Mouse (Mus musculus) gastrocnemius, adult 2 months (tissue): ENCODE results near the gene Exoc3l. TPM values are rescaled to one million over a fixed set of nuclear protein-coding genes. Genes with fewer than 3 reads are reported as not detected.
A peak's percentile ranks its signal among the peaks of the same experiment; 100 is the strongest.

Experiments
- DNase-seq: peaks from one replicate; pipeline ENCODE4 v3.0.0; 2022
- H3K27ac ChIP-seq: fragments of 200-600 bp; 2 replicates; pipeline ENCODE4 v1.8.1; 2022; ENCODE audit warnings: mild to moderate bottlenecking
- H3K4me3 ChIP-seq: fragments of 200-600 bp; 2 replicates; pipeline ENCODE4 v1.8.1; 2022; ENCODE audit warnings: mild to moderate bottlenecking, moderate library complexity
- CTCF ChIP-seq: fragments of 200-600 bp; IDR thresholded peaks from 2 replicates; pipeline ENCODE4 v1.8.1; 2022; ENCODE audit warnings: antibody characterized with exemption, mild to moderate bottlenecking, moderate library complexity
- intact Hi-C: fragments of 180-260 bp; cut with DNase I; formaldehyde crosslinking; loops from one replicate; pipeline ENCODE4 v1.15.1; 2025
- total RNA-seq, 2 experiments: library from RNA; stranded (reverse); gene quantifications; 2 replicates each; pipeline ENCODE4 v1.2.3; 2021

Gene Exoc3l
- total RNA-seq, 2 experiments from 2014 or later = 0.84 to 2.3 TPM

- peak; percentile 22 for DNase-seq
- TF ChIP-seq CTCF = no peak
- intact Hi-C loops = no loop called here
- Histone ChIP-seq H3K27ac (no peak overlapping the region), H3K4me3 (no peak overlapping the region)
Observed at GRCm38 (mm10) chr8:105285514-105285913, 10.4 kb downstream of the Exoc3l start.

- TF ChIP-seq CTCF = peak; percentile 76
- peak; percentile 84 for DNase-seq
Observed at GRCm38 (mm10) chr8:105283074-105283473, 12.8 kb downstream of the Exoc3l start.

GRCm38 (mm10) chr8:105282239-105282638, 13.7 kb downstream of the Exoc3l start:
- H3K27ac ChIP-seq = no peak overlapping the region
- no peak for TF ChIP-seq CTCF
- H3K4me3 ChIP-seq = no peak overlapping the region
- DNase-seq = no peak
- intact Hi-C loops = no loop called here

More at GRCm38 (mm10) chr8:105283074-105283473, 12.8 kb downstream of the Exoc3l start:
- Histone ChIP-seq H3K4me3 (peak overlapping the region; percentile 54), H3K27ac (no peak overlapping the region)
- intact Hi-C loops = no loop called here

GRCm38 (mm10) chr8:105281821-105282220, 14.1 kb downstream of the Exoc3l start:
- no peak for TF ChIP-seq CTCF
- Histone ChIP-seq H3K4me3 (no peak overlapping the region), H3K27ac (no peak overlapping the region)
- intact Hi-C loops = no loop called here
- DNase-seq = no peak

- no peak for TF ChIP-seq CTCF
- DNase-seq = no peak
- Histone ChIP-seq H3K4me3 (no peak overlapping the region), H3K27ac (no peak overlapping the region)
- intact Hi-C loops = no loop called here
Observed at GRCm38 (mm10) chr8:105280567-105280966, 15.3 kb downstream of the Exoc3l start.

GRCm38 (mm10) chr8:105278911-105279334, 17.0 kb downstream of the Exoc3l start:
- peak overlapping the region; percentile 63 for H3K4me3 ChIP-seq
- DNase-seq = peak; percentile 95
- intact Hi-C loops = loop anchor here (10.0 kb wide), 1 partner anchor 624 kb away; no protein-coding TSS in a partner anchor
- H3K27ac ChIP-seq = peak overlapping the region; percentile 80
- peak; percentile 44 for TF ChIP-seq CTCF

- Histone ChIP-seq H3K4me3 (peak overlapping the region; percentile 81), H3K27ac (peak overlapping the region; percentile 94)
- intact Hi-C loops = loop anchor here (10.0 kb wide), 1 partner anchor 622 kb away; no protein-coding TSS in a partner anchor
- TF ChIP-seq CTCF = no peak
- peak; percentile 89 for DNase-seq
Observed at GRCm38 (mm10) chr8:105276292-105277120, 19.4 kb downstream of the Exoc3l start.

GRCm38 (mm10) chr8:105275840-105276239, 20.1 kb downstream of the Exoc3l start, which contains the start of gene Nol3:
Gene Nol3, plus strand, starts transcription at chr8:105276140.
- intact Hi-C loops = loop anchor here (10.0 kb wide), 1 partner anchor 621 kb away; no protein-coding TSS in a partner anchor
- Histone ChIP-seq H3K27ac (peak within 1 kb of the TSS; percentile 94), H3K4me3 (peak within 1 kb of the TSS; percentile 81)
- no peak for TF ChIP-seq CTCF
- no peak for DNase-seq

GRCm38 (mm10) chr8:105275387-105275786, 20.5 kb downstream of the Exoc3l start:
- DNase-seq = peak; percentile 21
- peak overlapping the region; percentile 81 for H3K4me3 ChIP-seq
- no peak for TF ChIP-seq CTCF
- peak overlapping the region; percentile 94 for H3K27ac ChIP-seq
- intact Hi-C loops = loop anchor here (10.0 kb wide), 1 partner anchor 621 kb away; no protein-coding TSS in a partner anchor

GRCm38 (mm10) chr8:105270916-105271186, 25.1 kb downstream of the Exoc3l start:
- no peak for TF ChIP-seq CTCF
- H3K27ac ChIP-seq = no peak overlapping the region
- H3K4me3 ChIP-seq = no peak overlapping the region
- DNase-seq = no peak
- intact Hi-C loops = loop anchor here (10.0 kb wide), 1 partner anchor 616 kb away; no protein-coding TSS in a partner anchor

- no peak for DNase-seq
- intact Hi-C loops = loop anchor here (10.0 kb wide), 1 partner anchor 616 kb away; no protein-coding TSS in a partner anchor
- Histone ChIP-seq H3K4me3 (peak overlapping the region; percentile 81), H3K27ac (peak overlapping the region; percentile 92)
- no peak for TF ChIP-seq CTCF
Observed at GRCm38 (mm10) chr8:105270101-105270915, 25.6 kb downstream of the Exoc3l start.

- intact Hi-C loops = no loop called here
- no peak for TF ChIP-seq CTCF
- Histone ChIP-seq H3K4me3 (peak within 1 kb of the TSS; percentile 81), H3K27ac (peak within 1 kb of the TSS; percentile 92)
- peak; percentile 91 for DNase-seq
Observed at GRCm38 (mm10) chr8:105269461-105269947, 26.4 kb downstream of the Exoc3l start, which contains the start of gene Hsf4. Gene Hsf4, plus strand, starts transcription at chr8:105269801.
